Mouse (Mus musculus) embryonic facial prominence, embryonic 13.5 days (tissue): ENCODE results near the gene Serac1. TPM values are rescaled to one million over a fixed set of nuclear protein-coding genes. Genes with fewer than 3 reads are reported as not detected.
A peak's percentile ranks its signal among the peaks of the same experiment; 100 is the strongest.
"Not testable (repeated sequence)": the region's sequence is repeated elsewhere in the genome, so short reads cannot be mapped to it uniquely, and the experiment has no call there.

Source experiments
- ATAC-seq: fragments of 200-750 bp; cut with Nextera tagmentation; 2 replicates; pipeline ENCODE4 v1.8.0; 2017; ENCODE audit warnings: low read depth; ENCODE audit not compliant: insufficient number of reproducible peaks, insufficient read depth, low FRiP score, low TSS enrichment
- H3K27ac ChIP-seq: fragments of 300-500 bp; sonication (generic); 2 replicates; pipeline ENCODE4 v1.5.1; 2015; ENCODE audit warnings: moderate library complexity, mild to moderate bottlenecking, inconsistent platforms
- H3K27me3 ChIP-seq: fragments of 300-500 bp; sonication (generic); 2 replicates; pipeline ENCODE4 v1.6.1; 2015; ENCODE audit warnings: mild to moderate bottlenecking, inconsistent platforms
- H3K36me3 ChIP-seq: fragments of 300-500 bp; sonication (generic); 2 replicates; pipeline ENCODE4 v1.6.1; 2015; ENCODE audit warnings: mild to moderate bottlenecking, inconsistent platforms
- H3K4me1 ChIP-seq: fragments of 300-500 bp; sonication (generic); 2 replicates; pipeline ENCODE4 v1.6.1; 2015; ENCODE audit warnings: inconsistent platforms
- H3K4me2 ChIP-seq: fragments of 300-500 bp; sonication (generic); 2 replicates; pipeline ENCODE4 v1.6.1; 2015; ENCODE audit warnings: moderate library complexity, mild to moderate bottlenecking, inconsistent platforms
- H3K4me3 ChIP-seq: fragments of 300-500 bp; sonication (generic); 2 replicates; pipeline ENCODE4 v1.5.1; 2015; ENCODE audit warnings: mild to moderate bottlenecking, inconsistent platforms
- H3K9ac ChIP-seq: fragments of 300-500 bp; sonication (generic); 2 replicates; pipeline ENCODE4 v1.6.1; 2015; ENCODE audit warnings: mild to moderate bottlenecking, inconsistent platforms
- H3K9me3 ChIP-seq: fragments of 300-500 bp; sonication (generic); 2 replicates; pipeline ENCODE4 v1.6.1; 2016; ENCODE audit warnings: inconsistent platforms
- WGBS: fragments of 180-500 bp; shearing (Covaris S2); methylation state at CpG from one replicate; pipeline ENCODE4 v1.1.7; 2015; ENCODE audit warnings: mixed read lengths; 5-methylcytosine and 5-hydroxymethylcytosine counted together
- polyA plus RNA-seq: library from polyadenylated mRNA; unstranded; fragments of >200 nt; fragmentation: Nextera tagmentation; extraction: Ambion mirVana; gene quantifications from 2 replicates; pipeline ENCODE4 v1.2.1, GENCODE M21; 2015

Serac1 gene
- polyA plus RNA-seq, 1 experiment from 2014 or later: 6.8 TPM

GRCm38 (mm10) chr17:6063532-6063931, 16.0 kb downstream of the Serac1 start:
- Histone ChIP-seq H3K9ac (no peak overlapping the region), H3K36me3 (peaks cover 50% of the 10 kb centered on the region), H3K9me3 (no peaks in the 10 kb centered on the region), H3K27me3 (no peaks in the 10 kb centered on the region), H3K4me2 (no peak overlapping the region), H3K27ac (no peak overlapping the region), H3K4me1 (no peaks in the 10 kb centered on the region), H3K4me3 (no peak overlapping the region)
- 84% methylated on average over 5 of the region's 5 CpGs for WGBS
- no peak for ATAC-seq

- 75% methylated on average over 8 of the region's 8 CpGs for WGBS
- ATAC-seq: no peak
- Histone ChIP-seq H3K9me3 (no peaks in the 10 kb centered on the region), H3K36me3 (peaks cover 50% of the 10 kb centered on the region), H3K4me1 (no peaks in the 10 kb centered on the region), H3K27me3 (no peaks in the 10 kb centered on the region), H3K9ac (no peak overlapping the region), H3K4me3 (no peak overlapping the region), H3K27ac (no peak overlapping the region), H3K4me2 (no peak overlapping the region)
These were observed 16.7 kb downstream of the Serac1 start for GRCm38 (mm10) chr17:6062793-6063192.

GRCm38 (mm10) chr17:6054934-6055355, 24.6 kb downstream of the Serac1 start:
- H3K4me3 ChIP-seq: no peak overlapping the region
- no peaks in the 10 kb centered on the region for H3K9me3 ChIP-seq
- no peak overlapping the region for H3K4me2 ChIP-seq
- no peak overlapping the region for H3K27ac ChIP-seq
- H3K4me1 ChIP-seq: no peaks in the 10 kb centered on the region
- no peaks in the 10 kb centered on the region for H3K27me3 ChIP-seq
- no peak for ATAC-seq
- no peak overlapping the region for H3K9ac ChIP-seq
- WGBS: 26% methylated on average over 5 of the region's 5 CpGs
- H3K36me3 ChIP-seq: peaks cover 16% of the 10 kb centered on the region

- Histone ChIP-seq H3K36me3 (peaks cover 18% of the 10 kb centered on the region), H3K4me3 (no peak overlapping the region), H3K4me1 (no peaks in the 10 kb centered on the region), H3K9ac (no peak overlapping the region), H3K27me3 (no peaks in the 10 kb centered on the region), H3K4me2 (no peak overlapping the region), H3K27ac (no peak overlapping the region), H3K9me3 (no peaks in the 10 kb centered on the region)
- WGBS: 62% methylated on average over 4 of the region's 4 CpGs
- ATAC-seq: no peak
These were observed 26.7 kb downstream of the Serac1 start for GRCm38 (mm10) chr17:6052801-6053200.

GRCm38 (mm10) chr17:6037507-6037906, 42.0 kb downstream of the Serac1 start:
- Histone ChIP-seq H3K9ac (no peak overlapping the region), H3K36me3 (peaks cover 9% of the 10 kb centered on the region), H3K4me3 (no peak overlapping the region), H3K4me1 (no peaks in the 10 kb centered on the region), H3K9me3 (no peaks in the 10 kb centered on the region), H3K27ac (no peak overlapping the region), H3K4me2 (no peak overlapping the region), H3K27me3 (no peaks in the 10 kb centered on the region)
- no peak for ATAC-seq
- 89% methylated on average over 10 of the region's 10 CpGs for WGBS

GRCm38 (mm10) chr17:6036872-6037271, 42.7 kb downstream of the Serac1 start:
- WGBS: 92% methylated on average over 11 of the region's 11 CpGs
- ATAC-seq: no peak

GRCm38 (mm10) chr17:6036458-6036857, 43.1 kb downstream of the Serac1 start:
- no peak overlapping the region for H3K27ac ChIP-seq
- H3K36me3 ChIP-seq: no peaks in the 10 kb centered on the region
- no peak for ATAC-seq
- no peaks in the 10 kb centered on the region for H3K27me3 ChIP-seq
- no peaks in the 10 kb centered on the region for H3K9me3 ChIP-seq
- WGBS: 78% methylated on average over 8 of the region's 8 CpGs
- no peak overlapping the region for H3K4me3 ChIP-seq
- no peak overlapping the region for H3K9ac ChIP-seq
- H3K4me2 ChIP-seq: no peak overlapping the region
- H3K4me1 ChIP-seq: no peaks in the 10 kb centered on the region

More at GRCm38 (mm10) chr17:6036872-6037271, 42.7 kb downstream of the Serac1 start:
- Histone ChIP-seq H3K27me3 (no peaks in the 10 kb centered on the region), H3K9ac (no peak overlapping the region), H3K36me3 (peaks cover 2% of the 10 kb centered on the region), H3K27ac (no peak overlapping the region), H3K4me2 (no peak overlapping the region), H3K4me3 (no peak overlapping the region), H3K4me1 (no peaks in the 10 kb centered on the region), H3K9me3 (no peaks in the 10 kb centered on the region)

GRCm38 (mm10) chr17:6035661-6036060, 43.9 kb downstream of the Serac1 start:
- no peak overlapping the region for H3K9ac ChIP-seq
- no peak overlapping the region for H3K4me2 ChIP-seq
- no peak for ATAC-seq
- H3K27me3 ChIP-seq: no peaks in the 10 kb centered on the region
- 48% methylated on average over 8 of the region's 8 CpGs for WGBS
- no peaks in the 10 kb centered on the region for H3K36me3 ChIP-seq
- H3K4me1 ChIP-seq: no peaks in the 10 kb centered on the region
- H3K4me3 ChIP-seq: no peak overlapping the region
- H3K27ac ChIP-seq: no peak overlapping the region
- no peaks in the 10 kb centered on the region for H3K9me3 ChIP-seq

- no peaks in the 10 kb centered on the region for H3K27me3 ChIP-seq
- H3K27ac ChIP-seq: no peak overlapping the region
- 86% methylated on average over 7 of the region's 7 CpGs for WGBS
- H3K4me1 ChIP-seq: 0 out of 2 replicates have a peak, but pooled peaks cover 2% of the 10 kb centered on the region
- H3K36me3 ChIP-seq: peaks cover 17% of the 10 kb centered on the region; the same call in 1 of the 2 replicates
- no peak for ATAC-seq
- H3K9ac ChIP-seq: no peak overlapping the region
- no peak overlapping the region for H3K4me3 ChIP-seq
- no peaks in the 10 kb centered on the region for H3K9me3 ChIP-seq
- no peak overlapping the region for H3K4me2 ChIP-seq
These were observed 53.7 kb downstream of the Serac1 start for GRCm38 (mm10) chr17:6025831-6026230.

- not testable (repeated sequence) for H3K9ac ChIP-seq, H3K9me3 ChIP-seq, H3K27me3 ChIP-seq, H3K4me1 ChIP-seq, ATAC-seq, H3K36me3 ChIP-seq
- peak overlapping the region; percentile 83 for H3K27ac ChIP-seq
- peak overlapping the region; percentile 47 for H3K4me2 ChIP-seq
- WGBS: 41% methylated on average over 5 of the region's 5 CpGs
- peak overlapping the region; percentile 22; the same call in 1 of the 2 replicates for H3K4me3 ChIP-seq
These were observed 58.2 kb downstream of the Serac1 start for GRCm38 (mm10) chr17:6021374-6021789.

- peaks cover 9% of the 10 kb centered on the region; the same call in 1 of the 2 replicates for H3K4me1 ChIP-seq
- H3K27ac ChIP-seq: peak overlapping the region; percentile 83
- peak overlapping the region; percentile 47 for H3K4me2 ChIP-seq
- no peak overlapping the region for H3K9ac ChIP-seq
- H3K27me3 ChIP-seq: no peaks in the 10 kb centered on the region
- H3K36me3 ChIP-seq: no peaks in the 10 kb centered on the region
- WGBS: 51% methylated on average over 7 of the region's 7 CpGs
- H3K9me3 ChIP-seq: no peaks in the 10 kb centered on the region
- H3K4me3 ChIP-seq: no peak overlapping the region
- ATAC-seq: no peak
These were observed 58.9 kb downstream of the Serac1 start for GRCm38 (mm10) chr17:6020636-6021035.

GRCm38 (mm10) chr17:6019776-6020175, 59.8 kb downstream of the Serac1 start:
- Histone ChIP-seq H3K27ac (no peak overlapping the region), H3K9ac (no peak overlapping the region), H3K27me3 (no peaks in the 10 kb centered on the region), H3K9me3 (no peaks in the 10 kb centered on the region), H3K36me3 (no peaks in the 10 kb centered on the region), H3K4me2 (no peak overlapping the region), H3K4me3 (no peak overlapping the region), H3K4me1 (peaks cover 9% of the 10 kb centered on the region; the same call in 1 of the 2 replicates)
- 46% methylated on average over 2 of the region's 2 CpGs for WGBS
- ATAC-seq: no peak
